Mouse (Mus musculus): ENCODE measurements around the gene Gpr165.

Gene Gpr165

DNA sequence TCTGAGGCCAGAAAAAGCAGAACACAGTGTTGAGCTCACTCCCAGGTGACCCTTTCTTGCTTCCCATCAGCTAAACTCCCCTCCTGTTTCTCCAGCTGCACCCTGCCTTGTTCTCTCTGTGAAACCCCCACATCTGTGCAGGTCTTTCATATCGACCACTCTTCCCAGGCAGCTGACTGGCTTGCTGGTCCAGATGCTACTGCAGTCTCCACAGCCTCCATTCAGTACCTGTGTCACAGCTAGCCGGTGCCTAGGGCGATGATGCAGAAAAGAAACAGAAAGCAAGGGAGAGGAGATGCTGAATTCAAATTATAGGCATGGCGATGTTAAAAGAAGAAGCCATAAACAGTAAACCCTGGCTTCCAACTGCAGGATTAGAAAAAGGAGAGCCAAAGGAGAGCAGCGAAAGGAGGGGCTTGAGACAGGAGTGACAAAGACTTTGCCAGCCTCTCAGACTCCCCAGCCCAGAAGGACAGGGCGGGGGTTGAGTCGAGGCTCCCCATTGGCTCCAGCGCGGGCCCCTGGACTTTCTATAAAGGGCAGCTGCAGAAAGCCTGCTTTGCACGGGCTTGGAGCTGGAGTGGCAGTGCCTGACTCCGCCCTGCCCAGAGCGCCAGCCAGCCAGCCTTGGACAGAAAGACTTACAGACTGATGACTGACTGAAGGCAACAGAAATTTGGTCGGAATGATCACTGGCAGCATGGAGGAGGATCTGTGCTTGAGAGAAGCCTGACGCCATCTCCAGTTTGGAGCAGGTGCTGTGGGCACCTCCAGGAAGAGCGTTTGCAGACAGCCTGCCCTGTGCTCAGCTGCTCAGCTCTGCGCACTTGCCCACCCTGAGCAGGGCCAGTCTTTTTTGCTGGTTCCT is at the start of gene Gpr165:
Gene Gpr165, plus strand, starts transcription at position 535 of the 868 bp plus-strand sequence.
- no peak for TF ChIP-seq GATA4 (IDR thresholded peaks at IDR 0.05; ENCODE audit: insufficient replicate concordance, low read length)

DNA sequence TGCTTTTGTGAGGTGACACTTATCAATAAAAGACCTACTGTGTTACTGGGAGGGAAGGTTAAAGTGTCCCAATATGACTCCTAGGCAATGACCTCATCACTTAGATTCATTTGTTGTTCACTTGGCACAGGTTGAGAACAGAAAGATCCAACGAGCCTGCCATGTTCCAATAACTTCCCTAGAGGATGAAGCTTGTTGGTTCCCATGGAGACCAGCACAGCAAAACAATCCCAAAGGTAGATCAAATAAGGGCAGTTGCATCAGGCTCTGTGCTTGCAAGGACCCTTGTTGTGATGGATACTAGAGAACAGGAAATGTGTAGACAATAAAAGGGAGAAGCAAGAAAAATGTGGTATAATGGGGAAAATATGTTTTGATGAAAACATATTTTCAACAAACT is 38.4 kb upstream of the Gpr165 start:
- no peak for TF ChIP-seq GATA4 (IDR thresholded peaks at IDR 0.05; ENCODE audit: insufficient replicate concordance, low read length)
